Mouse (Mus musculus): Measurements from ENCODE around the gene Prdx5. TPM values are rescaled to one million over a fixed set of nuclear protein-coding genes. Genes with fewer than 3 reads are reported as not detected.

Gene Prdx5
- total RNA-seq (2021) = 100 to 1,000 TPM; 354 to 355 TPM
- long read RNA-seq, experiment 1, transcript Prdx5-201 (6 exons, 1,262 nt) = major isoform, 253 of 277 reads
- long read RNA-seq, experiment 1, transcript Prdx5-203 (5 exons, 755 nt) = minor isoform, 11 of 277 reads
- long read RNA-seq, experiment 1, partial matches to known transcripts = 2 of 277 reads
- long read RNA-seq, experiment 1, other reads (novel, unspliced or antisense) = 11 of 277 reads
- long read RNA-seq, experiment 2, transcript Prdx5-203 (5 exons, 755 nt) = minor isoform, 11 of 198 reads
- long read RNA-seq, experiment 2, transcript Prdx5-201 (6 exons, 1,262 nt) = major isoform, 178 of 198 reads
- long read RNA-seq, experiment 2, partial matches to known transcripts = 4 of 198 reads
- long read RNA-seq, experiment 2, other reads (novel, unspliced or antisense) = 5 of 198 reads

- intact Hi-C loops (cut with DNase I) = loop anchor here (5.0 kb wide), 1 partner anchor 52 kb away; the partner anchor contains the start of gene Ccdc88b
These were observed at the start of gene Prdx5, which contains the start of gene Trmt112 for GRCm38 (mm10) chr19:6909507-6910289. Gene Prdx5, minus strand, starts transcription at chr19:6910106. Gene Trmt112, plus strand, starts transcription at chr19:6909698.

GRCm38 (mm10) chr19:6956461-6956860 is 46.6 kb upstream of the Prdx5 start:
- intact Hi-C loops (cut with DNase I) = no loop called here

More at GRCm38 (mm10) chr19:6909507-6910289, at the start of gene Prdx5, which contains the start of gene Trmt112:
- DNase-seq (ENCODE audit: low spot score in 2 of 2) = peak; percentile 92 to 96

GRCm38 (mm10) chr19:6955424-6955823 is 45.5 kb upstream of the Prdx5 start:
- intact Hi-C loops (cut with DNase I) = no loop called here

More at GRCm38 (mm10) chr19:6956461-6956860, 46.6 kb upstream of the Prdx5 start:
- no peak for DNase-seq (ENCODE audit: low spot score in 2 of 2)

GRCm38 (mm10) chr19:6954046-6954445 is 44.1 kb upstream of the Prdx5 start:
- intact Hi-C loops (cut with DNase I) = no loop called here
- no peak for DNase-seq (ENCODE audit: low spot score in 2 of 2)

More at GRCm38 (mm10) chr19:6955424-6955823, 45.5 kb upstream of the Prdx5 start:
- no peak for DNase-seq (ENCODE audit: low spot score in 2 of 2)

- DNase-seq (ENCODE audit: low spot score in 2 of 2) = no peak
- intact Hi-C loops (cut with DNase I) = no loop called here
These were observed 42.8 kb upstream of the Prdx5 start for GRCm38 (mm10) chr19:6952712-6953037.

GRCm38 (mm10) chr19:6951994-6952711 is 42.2 kb upstream of the Prdx5 start:
- peak; percentile 69 to 71 for DNase-seq (ENCODE audit: low spot score in 2 of 2)
- intact Hi-C loops (cut with DNase I) = no loop called here

GRCm38 (mm10) chr19:6951381-6951968 is 41.6 kb upstream of the Prdx5 start:
- DNase-seq (ENCODE audit: low spot score in 2 of 2) = peak; percentile 90 to 91
- intact Hi-C loops (cut with DNase I) = no loop called here

- peak in 1 of 2 experiments; percentile 50 for DNase-seq (ENCODE audit: low spot score in 2 of 2)
- intact Hi-C loops (cut with DNase I) = no loop called here
These were observed 40.8 kb upstream of the Prdx5 start for GRCm38 (mm10) chr19:6950613-6951153.

- intact Hi-C loops (cut with DNase I) = no loop called here
- no peak for DNase-seq (ENCODE audit: low spot score in 2 of 2)
These were observed 40.0 kb upstream of the Prdx5 start for GRCm38 (mm10) chr19:6949951-6950350.

GRCm38 (mm10) chr19:6949532-6949931 is 39.6 kb upstream of the Prdx5 start:
- no peak for DNase-seq (ENCODE audit: low spot score in 2 of 2)
- intact Hi-C loops (cut with DNase I) = no loop called here

GRCm38 (mm10) chr19:6948186-6948585 is 38.3 kb upstream of the Prdx5 start:
- intact Hi-C loops (cut with DNase I) = no loop called here
- DNase-seq (ENCODE audit: low spot score in 2 of 2) = no peak

- intact Hi-C loops (cut with DNase I) = no loop called here
These were observed 37.8 kb upstream of the Prdx5 start for GRCm38 (mm10) chr19:6947742-6948141.

GRCm38 (mm10) chr19:6943709-6944108 is 33.8 kb upstream of the Prdx5 start:
- intact Hi-C loops (cut with DNase I) = loop anchor here (5.0 kb wide), 1 partner anchor 34 kb away; the partner anchor contains the start of gene Plcb3
- no peak for DNase-seq (ENCODE audit: low spot score in 2 of 2)

More at GRCm38 (mm10) chr19:6947742-6948141, 37.8 kb upstream of the Prdx5 start:
- no peak for DNase-seq (ENCODE audit: low spot score in 2 of 2)

- DNase-seq (ENCODE audit: low spot score in 2 of 2) = no peak
- intact Hi-C loops (cut with DNase I) = loop anchor here (5.0 kb wide), 1 partner anchor 35 kb away; the partner anchor contains the start of gene Plcb3
These were observed 32.9 kb upstream of the Prdx5 start for GRCm38 (mm10) chr19:6942764-6943163.

GRCm38 (mm10) chr19:6942249-6942691 is 32.4 kb upstream of the Prdx5 start, which contains the start of gene Gpr137:
Gene Gpr137, minus strand, starts transcription at chr19:6942480.
- peak; percentile 91 to 92 for DNase-seq (ENCODE audit: low spot score in 2 of 2)
- intact Hi-C loops (cut with DNase I) = loop anchor here (5.0 kb wide), 1 partner anchor 35 kb away; the partner anchor contains the start of gene Plcb3

GRCm38 (mm10) chr19:6941372-6942248 is 31.7 kb upstream of the Prdx5 start, which contains the start of gene Bad:
Gene Bad, plus strand, starts transcription at chr19:6941861.
- intact Hi-C loops (cut with DNase I) = loop anchor here (5.0 kb wide), 1 partner anchor 36 kb away; the partner anchor contains the start of gene Plcb3
- peak; percentile 90 to 96 for DNase-seq (ENCODE audit: low spot score in 2 of 2)
